Mouse (Mus musculus) 416B (cell line): Measurements from ENCODE around the gene Fabp7.

Source experiments
- DNase-seq: peaks from one replicate; pipeline ENCODE4 v3.0.0; 2011; ENCODE audit warnings: low read depth

Gene Fabp7

DNA sequence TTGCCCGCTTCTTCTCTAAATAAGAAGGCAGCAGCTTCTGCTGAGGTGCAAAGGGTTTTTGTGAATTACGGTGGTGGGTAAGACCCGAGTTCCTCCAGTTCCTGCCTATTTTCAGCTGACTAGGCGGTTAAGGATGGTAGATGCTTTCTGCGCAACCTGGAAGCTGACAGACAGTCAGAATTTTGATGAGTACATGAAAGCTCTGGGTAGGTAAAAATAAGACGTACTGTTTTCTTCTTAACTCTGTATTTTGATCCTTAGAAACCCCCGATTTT lies at the start of gene Fabp7:
Gene Fabp7 (plus strand): TSS at position 6 of the 275 bp plus-strand sequence.
- DNase-seq, result no peak

- no peak for DNase-seq
Measured at GRCm38 (mm10) chr10:57740733-57741132, 43.9 kb upstream of the Fabp7 start.

DNA sequence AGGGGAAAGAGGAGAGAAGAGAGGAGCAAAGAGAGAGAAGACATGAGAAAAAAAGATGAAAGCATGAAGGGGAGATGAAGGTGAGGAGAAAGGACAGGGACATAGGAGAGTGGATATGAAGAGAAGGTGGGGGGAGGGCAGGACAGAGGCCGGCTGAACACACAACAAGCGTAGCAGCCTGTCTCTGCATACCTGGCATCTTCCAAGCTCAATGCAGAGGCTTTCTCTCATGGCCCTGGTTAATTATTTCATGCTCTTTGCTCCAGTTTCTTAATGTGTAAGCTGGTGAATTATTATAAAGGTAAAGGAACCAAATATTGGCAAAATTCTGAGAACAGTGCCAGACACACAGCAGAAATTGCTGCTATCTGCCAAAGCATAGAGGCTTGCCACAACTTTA lies 43.3 kb upstream of the Fabp7 start:
- no peak for DNase-seq

DNA sequence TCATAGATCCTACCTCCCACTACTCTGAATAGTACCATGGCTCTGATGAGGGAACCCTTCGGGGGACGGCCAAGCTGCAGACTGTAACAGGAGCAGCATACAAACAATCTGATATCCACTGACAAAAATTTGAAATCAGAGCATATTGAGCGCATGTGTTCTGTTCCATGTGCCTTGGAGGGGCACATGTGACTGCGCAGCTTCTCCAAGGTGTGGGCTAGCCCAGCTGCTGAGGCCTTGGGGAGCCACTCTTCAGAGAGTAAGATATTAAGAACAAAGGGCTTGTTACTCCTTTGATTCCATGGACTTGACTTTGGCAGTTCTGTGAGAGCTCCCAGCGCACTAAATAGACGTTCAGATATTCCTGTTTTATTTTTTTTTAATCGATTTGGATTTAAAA lies 41.6 kb upstream of the Fabp7 start:
- DNase-seq, result no peak

GRCm38 (mm10) chr10:57743606-57744016 lies 41.1 kb upstream of the Fabp7 start:
- DNase-seq, result peak; percentile 89

- no peak for DNase-seq
Measured at GRCm38 (mm10) chr10:57744128-57744765, 40.4 kb upstream of the Fabp7 start.

DNA sequence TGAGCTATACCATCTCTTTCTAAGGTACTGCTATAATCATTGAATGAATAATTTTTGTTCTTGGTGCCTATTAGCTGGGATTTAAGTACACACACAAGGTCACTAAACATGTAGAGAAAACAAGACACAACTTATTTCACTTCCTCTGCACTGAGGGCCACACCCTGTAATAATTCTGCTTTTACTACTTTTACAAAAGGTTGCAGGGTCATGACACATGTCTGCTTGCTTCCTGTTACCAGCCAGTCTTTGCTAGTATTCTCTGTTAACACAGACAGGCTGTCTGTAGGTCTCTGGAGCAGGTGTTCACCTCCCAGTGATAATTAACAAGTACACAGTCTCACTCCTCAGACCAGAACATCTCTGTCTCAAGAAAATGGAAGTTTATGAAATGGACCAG lies 39.2 kb upstream of the Fabp7 start:
- DNase-seq, result no peak

- no peak for DNase-seq
Measured at GRCm38 (mm10) chr10:57747127-57747526, 37.6 kb upstream of the Fabp7 start.

GRCm38 (mm10) chr10:57753343-57753742 lies 31.3 kb upstream of the Fabp7 start:
- peak; percentile 27 for DNase-seq

- no peak for DNase-seq
Measured at GRCm38 (mm10) chr10:57755201-57755736, 29.4 kb upstream of the Fabp7 start.

GRCm38 (mm10) chr10:57758999-57759398 lies 25.7 kb upstream of the Fabp7 start:
- no peak for DNase-seq

DNA sequence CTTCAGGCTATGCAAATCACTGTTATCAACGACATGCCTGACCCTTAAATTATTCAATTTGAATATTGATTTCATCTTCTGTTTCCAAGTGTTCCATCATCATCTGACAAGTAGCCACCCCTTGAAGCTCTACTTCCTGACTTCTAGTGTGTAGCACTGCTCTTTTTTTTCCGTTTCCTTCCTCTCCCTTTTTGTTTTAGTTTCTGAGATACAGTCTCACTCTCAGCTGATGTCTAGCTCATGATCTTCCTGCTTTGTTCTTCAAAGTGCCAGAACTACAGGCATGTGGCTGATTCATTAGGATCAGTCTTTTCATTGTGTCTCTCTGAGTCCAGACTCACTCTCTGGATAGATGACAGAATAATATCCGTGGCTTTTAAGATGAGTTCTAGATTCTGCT lies 24.0 kb upstream of the Fabp7 start:
- no peak for DNase-seq

DNA sequence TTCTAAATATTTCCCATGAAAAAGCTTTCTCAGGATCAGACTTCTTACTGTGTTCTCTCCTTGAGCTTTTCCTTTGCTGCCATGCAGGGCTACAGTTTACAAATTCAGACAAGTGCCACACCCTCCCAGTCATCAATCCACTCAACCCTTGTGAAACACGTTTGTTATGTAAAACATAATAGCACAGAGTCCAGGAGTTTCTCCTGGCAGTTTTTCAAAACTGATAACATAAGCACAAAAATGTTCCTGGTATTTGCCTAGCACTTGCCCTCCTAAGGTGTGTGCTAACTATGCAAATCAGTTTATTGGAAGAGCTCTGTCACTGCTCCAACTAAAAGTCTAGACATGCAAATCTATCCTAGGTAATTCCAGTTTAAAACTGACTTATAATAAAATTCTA lies 21.6 kb upstream of the Fabp7 start:
- no peak for DNase-seq

- no peak for DNase-seq
Measured at GRCm38 (mm10) chr10:57783289-57784130, 1.2 kb upstream of the Fabp7 start.

GRCm38 (mm10) chr10:57784131-57784875 lies 378 bp upstream of the Fabp7 start:
- DNase-seq, result no peak

DNA sequence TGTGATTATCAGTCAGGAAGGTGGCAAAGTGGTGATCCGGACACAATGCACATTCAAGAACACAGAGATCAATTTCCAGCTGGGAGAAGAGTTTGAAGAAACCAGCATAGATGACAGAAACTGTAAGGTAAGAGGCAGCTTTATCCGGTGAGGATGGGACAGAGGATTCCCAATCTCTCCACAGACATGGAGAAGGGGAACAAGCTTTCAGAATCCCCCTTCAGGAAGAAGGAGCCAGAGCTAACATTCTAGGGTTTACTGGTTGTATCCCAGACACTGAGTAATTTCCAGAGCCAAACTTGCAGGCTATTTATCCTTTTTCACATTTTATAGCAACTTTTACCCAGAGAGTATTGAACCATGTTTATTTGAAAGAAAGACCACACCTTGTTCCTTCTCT lies 871 bp downstream of the Fabp7 start:
- DNase-seq, result no peak

DNA sequence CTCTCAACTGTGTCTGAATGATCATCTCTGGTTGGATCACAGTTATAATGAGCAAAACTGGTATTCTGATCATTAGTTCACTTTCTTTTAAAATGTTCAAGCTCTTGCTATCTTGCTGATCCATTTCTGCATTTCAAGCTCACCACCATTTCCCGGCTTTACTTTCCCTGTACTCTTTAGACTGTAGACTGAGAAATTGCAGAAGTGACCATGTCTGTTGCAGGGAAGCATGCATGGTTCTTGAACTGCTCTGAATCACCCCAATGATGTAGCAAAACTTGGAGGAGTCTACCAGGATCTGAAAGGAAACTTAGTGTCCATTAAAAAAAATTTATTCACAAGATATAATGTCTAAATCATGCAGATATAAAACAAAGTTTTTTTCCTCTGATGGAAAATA lies 8.3 kb downstream of the Fabp7 start:
- no peak for DNase-seq

DNA sequence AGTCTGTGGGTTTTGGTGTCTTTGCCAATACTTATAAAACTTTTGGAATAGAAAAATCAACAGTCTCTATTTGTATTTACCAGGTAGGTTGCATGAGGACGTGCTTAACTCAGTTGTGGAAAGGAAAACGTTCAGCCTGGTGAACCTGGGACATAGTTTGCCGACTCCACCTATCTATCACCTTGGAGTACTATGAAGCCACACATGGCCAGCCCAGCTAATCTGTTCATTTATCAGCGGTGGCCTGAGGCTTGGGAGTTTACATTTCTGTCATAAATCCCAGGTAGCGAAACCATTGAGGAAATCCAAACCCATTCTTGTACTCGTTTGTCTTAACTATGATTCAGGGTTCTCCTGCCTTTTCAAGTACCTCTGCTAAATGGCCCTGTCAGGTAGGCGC lies 9.3 kb downstream of the Fabp7 start, which contains the start of gene Smpdl3a:
Gene Smpdl3a (plus strand): TSS at position 318 of the 400 bp plus-strand sequence.
- no peak for DNase-seq

DNA sequence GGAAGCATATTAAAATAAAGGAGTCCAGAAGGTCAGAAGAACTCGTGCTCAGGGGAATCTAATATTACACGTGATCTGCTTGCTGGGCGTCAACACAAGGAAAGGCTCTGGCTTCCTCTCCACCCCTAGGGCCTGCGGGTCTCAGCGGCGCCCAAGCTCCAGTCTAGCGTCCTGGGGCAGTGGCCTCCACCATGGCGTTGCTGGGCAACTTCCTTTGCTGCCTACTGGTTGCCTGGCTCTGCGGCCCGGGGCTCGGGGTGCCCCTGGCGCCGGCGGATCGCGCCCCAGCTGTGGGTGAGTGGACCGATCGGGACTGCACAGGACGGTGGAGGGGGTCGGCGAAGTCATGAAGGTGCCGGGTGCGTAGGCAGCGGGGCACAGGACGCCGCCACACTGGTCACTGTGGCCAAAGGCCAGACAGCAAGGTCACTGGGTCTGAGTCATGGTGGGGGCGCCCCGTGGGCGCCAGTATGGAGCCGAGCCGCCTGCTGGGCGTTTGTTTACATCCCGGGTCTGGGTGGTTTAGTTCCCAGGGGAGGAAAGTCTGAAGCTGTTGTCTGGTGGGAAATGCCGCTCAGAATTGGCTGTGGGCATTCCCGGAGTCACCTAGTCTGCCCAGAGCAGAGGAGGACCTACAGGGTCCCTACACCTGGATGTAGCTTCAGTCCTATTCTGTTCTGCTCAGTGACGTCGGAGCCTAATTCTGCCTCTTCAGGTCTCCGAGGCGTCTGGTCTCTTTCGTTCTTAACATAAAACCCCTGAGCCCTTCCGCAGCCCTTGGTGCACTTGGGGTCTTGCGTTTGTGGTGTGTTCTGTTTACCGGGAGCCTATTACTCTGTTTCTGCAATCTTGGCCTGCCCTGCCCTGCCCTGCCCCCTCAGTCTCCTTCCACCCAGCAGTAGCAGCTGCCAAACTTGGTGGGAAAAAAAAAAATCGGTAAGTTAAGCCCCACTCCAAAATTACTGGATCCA lies 10.1 kb downstream of the Fabp7 start:
- no peak for DNase-seq

DNA sequence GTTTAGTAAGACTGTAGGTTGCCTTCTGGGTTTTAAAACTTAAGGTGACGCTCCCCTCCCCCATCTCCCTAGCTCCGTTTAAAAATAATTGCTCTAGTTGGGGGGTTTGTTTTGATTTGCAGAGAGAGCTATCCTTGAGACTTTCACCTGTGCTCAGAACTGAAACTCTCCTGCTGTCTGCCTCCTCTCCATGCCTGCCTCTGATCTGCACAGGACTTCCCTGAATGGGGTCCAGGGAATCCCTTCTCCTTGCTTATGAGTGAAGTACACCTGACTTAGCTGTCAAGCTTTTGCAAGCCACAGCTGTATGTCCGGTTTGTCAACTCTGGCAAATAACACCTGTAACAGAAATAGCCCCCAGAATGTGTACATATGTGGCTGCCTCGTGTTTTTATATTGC lies 10.9 kb downstream of the Fabp7 start:
- DNase-seq, result no peak

DNA sequence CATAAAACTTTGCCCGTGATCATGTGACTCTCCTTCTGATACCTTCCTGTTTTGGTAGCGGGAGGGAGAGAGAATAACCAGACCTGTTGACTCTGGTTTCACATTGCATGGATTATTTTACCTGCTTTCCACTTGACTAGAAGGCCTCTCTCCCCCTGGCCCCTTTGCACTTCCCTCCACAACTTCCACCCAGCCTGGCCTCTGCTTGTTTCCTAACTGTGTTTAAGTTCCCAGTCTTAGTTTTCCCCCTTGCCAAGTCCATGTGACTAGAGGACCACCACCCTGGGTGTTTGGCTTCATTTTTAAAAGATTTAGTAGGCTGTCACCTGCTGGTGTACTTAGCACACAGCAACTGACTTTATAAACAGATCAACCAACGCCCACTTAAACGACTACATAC lies 11.4 kb downstream of the Fabp7 start:
- no peak for DNase-seq

- peak; percentile 32 for DNase-seq
Measured at GRCm38 (mm10) chr10:57799486-57799885, 14.8 kb downstream of the Fabp7 start.
